Mouse (Mus musculus): ENCODE measurements around the gene Sacs.
"Not testable (repeated sequence)": the region's sequence is repeated elsewhere in the genome, so short reads cannot be mapped to it uniquely, and the experiment has no call there.

Sacs gene

DNA sequence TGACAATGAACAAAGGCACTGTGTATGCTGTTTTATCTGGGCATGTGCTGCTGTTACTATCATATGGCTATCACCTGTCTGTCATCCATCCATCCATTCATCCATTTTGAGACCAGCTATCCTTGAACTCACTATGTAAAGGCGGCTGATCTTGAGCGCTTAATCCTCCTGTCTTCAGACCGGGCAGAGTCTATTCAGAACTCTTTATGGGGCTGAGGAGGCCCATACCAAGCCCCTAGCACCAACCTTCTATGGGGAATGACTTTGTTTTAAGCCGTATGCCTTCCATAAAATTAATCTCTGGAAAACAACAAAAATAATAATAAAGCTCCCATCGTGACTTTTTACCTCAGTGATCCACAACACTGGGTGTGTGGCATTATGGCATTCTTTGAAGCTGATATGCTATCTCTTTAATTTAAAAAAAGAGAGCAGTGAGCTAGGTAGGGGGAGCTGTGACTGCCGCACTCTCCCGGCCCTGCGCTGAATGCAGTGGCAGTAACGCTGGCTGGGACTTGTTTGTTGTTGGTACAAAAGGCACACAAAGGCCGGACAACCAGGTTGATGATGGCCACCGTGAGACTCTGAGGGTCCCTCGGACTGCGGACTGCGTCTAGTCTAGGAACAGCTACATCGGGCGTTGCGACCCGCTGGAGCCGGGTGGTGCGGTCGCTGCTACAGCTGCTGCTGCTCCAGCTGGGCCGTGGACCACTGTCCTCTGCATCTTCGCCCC is at the start of gene Sacs:
TSS of gene Sacs (plus strand) at position 464 of the 733 bp plus-strand sequence.
- DNase-seq = no peak

DNA sequence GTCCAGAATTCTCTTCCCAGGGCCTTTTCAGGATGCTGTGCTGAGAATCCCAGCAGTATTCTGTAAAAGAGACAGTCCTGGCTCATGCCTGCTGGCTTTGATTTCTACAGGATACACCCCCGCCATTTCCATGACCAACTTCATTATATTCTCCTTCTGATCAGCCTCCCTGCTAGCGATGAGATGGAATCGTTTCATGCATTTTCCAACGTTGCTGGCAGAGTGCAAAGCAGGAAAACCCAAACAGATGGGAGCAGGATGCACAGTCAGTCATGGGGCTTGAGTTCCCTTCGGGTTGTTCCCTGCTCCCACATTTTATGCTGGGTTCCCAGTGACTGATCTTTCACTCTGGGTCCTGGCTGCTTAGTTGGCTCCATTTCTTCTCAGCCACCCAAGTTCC is 47.3 kb upstream of the Sacs start:
- DNase-seq = no peak

DNA sequence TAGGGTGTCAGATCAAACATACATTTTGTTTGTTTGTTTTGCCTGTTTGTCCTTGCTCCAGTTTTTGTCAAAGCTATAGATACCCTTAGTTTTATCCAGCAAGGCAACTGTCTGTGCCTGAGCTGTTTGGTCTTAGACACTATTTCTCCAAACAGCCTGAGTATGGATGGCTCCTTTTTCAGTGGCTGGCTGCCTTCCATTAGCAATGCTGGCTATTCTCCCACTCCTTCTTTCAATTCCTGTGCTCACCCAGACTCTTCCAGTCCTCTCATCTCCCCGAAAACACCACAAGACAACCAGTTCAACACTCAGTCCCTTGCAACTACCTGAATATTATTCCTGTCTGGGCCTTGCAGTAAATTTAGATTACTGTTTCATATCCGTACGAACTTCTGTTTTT is 46.2 kb upstream of the Sacs start:
- no peak for DNase-seq

- DNase-seq = peak; percentile 9 to 54
These were observed 40.2 kb upstream of the Sacs start for GRCm38 (mm10) chr14:61097974-61098625.

GRCm38 (mm10) chr14:61100736-61101135 is 37.5 kb upstream of the Sacs start:
- no peak for DNase-seq

DNA sequence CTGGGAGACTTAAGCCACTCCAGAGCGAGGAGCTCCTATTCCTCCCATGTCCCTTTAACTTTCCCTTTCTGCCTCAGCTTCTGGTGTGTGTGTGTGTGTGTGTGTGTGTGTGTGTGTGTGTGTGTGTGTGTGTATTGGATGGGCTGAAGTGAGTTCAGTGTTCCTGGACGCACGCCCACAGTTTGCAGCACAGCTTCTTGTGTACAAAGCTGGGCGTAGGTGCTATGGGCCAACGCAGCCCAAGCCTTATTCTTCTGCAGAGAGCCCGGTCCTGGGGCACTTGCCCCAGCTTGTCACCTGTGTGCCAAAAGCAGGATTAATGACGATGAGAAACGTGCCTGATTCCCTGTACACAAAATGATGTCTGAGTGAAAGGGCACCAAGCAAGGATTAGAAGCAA is 31.9 kb upstream of the Sacs start:
- peak in 1 of 2 experiments; percentile 42 for DNase-seq

- no peak for DNase-seq
These were observed 29.6 kb upstream of the Sacs start for GRCm38 (mm10) chr14:61108625-61109024.

- peak; percentile 42 to 51 for DNase-seq
These were observed 25.9 kb upstream of the Sacs start for GRCm38 (mm10) chr14:61112404-61112803.

DNA sequence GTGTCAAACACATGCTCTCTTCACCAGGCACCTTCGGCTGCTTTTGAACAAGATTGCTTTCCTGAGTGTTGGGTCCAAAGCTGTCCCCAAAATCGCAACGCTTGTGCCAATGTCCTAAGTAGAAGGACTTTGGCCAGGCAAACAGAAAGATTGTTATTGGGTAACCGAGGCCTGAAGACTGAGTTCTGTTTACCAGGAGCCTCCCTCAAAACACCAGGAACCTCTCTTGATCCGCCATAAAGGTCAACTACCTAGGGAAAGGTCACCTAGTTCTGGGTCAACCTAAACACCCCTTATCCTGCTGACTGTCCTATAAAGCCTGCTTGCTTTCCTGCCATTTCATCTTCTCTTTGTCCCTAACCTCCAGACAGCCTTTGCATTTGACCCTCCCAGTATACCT is 13.5 kb upstream of the Sacs start:
- DNase-seq = no peak

DNA sequence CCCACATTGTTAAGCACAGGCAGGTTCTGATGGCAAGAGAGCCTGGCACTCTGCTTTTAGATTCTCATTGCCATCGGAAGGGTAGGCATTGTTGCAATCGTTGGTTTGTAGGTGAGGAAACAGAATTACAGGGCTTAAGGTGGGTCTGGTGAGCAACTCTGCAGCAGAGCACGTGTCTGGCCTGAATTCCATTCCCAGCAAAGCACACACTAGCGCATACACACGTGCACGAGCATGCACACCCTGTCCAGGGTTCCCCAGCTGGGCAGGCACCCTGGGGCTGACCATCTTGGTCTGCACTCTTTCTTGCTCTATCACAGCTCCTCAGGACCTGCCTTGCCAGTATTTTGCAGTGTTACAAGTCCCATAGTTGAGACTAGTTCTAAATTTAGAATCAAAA is 13.1 kb upstream of the Sacs start:
- no peak for DNase-seq

- DNase-seq = not testable (repeated sequence)
These were observed 10.9 kb upstream of the Sacs start for GRCm38 (mm10) chr14:61127365-61127764.

DNA sequence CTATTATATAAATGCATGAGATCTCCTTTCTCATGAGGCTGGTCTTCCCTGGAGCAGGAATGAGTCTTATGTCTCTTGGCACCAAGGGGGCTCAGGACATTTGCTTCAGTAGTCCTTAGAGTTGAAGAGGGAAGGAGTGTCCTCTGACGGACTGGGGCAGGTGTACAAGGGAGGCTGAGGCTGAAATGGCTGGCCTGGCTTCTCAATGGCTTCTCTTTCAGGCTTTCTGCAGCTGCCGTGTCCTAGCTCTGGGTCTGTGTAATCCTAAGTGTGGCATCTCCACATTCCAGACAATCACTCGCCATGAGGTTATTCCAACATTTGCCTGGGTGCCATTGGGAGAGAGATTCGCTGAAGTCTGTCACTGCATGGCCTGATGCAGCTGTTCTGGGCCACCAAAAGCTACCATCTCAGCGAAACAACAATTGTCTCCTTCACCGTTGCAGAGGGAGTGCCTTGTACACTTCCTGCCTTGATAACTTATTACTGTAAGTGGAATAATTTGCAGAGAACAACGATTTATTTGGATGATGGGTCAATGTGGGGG is 9.2 kb upstream of the Sacs start:
- DNase-seq = no peak

- DNase-seq = no peak
These were observed 5.7 kb upstream of the Sacs start for GRCm38 (mm10) chr14:61132556-61132955.

GRCm38 (mm10) chr14:61134381-61135030 is 3.8 kb upstream of the Sacs start:
- DNase-seq = no peak

- no peak for DNase-seq
These were observed 847 bp upstream of the Sacs start for GRCm38 (mm10) chr14:61137410-61137809.

GRCm38 (mm10) chr14:61138727-61139067 is 440 bp downstream of the Sacs start:
- DNase-seq = no peak

DNA sequence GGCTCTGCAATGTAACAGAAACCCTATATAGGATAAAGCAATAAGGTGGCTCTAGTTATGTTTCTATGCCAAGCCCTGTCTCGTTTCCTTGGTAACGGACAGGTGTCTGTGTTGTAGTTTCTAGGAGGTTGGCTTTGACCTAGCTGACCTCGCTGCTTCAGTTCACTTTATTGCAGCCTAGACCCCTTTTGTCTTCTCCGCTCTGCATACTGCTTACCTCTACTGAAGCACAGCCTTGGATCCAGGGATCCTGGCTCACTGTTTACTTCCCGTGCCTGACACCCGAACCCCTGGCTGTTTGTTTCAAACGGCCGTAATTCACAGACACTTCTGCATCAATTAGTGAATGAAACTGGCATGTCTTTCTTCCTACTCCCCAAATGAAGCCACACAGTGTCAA is 5.1 kb downstream of the Sacs start:
- no peak for DNase-seq

DNA sequence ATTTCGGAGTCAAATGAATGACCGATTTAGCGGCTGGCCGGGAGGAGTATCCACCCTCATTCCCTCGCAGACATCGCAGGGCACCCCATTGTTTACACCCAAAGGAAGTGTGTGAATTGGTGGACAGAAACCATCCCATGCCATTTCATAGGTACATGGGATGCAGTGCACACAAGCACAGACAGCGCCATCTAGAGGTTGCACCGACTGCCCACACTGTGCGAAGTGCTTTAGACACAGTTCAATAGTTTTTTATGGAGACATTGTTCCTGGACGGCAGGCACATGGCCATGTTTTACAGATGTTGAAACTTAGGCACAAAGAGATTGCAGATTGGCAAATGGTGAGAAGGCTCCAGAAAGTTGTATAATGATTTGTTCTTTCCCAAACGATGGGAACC is 5.6 kb downstream of the Sacs start:
- no peak for DNase-seq

DNA sequence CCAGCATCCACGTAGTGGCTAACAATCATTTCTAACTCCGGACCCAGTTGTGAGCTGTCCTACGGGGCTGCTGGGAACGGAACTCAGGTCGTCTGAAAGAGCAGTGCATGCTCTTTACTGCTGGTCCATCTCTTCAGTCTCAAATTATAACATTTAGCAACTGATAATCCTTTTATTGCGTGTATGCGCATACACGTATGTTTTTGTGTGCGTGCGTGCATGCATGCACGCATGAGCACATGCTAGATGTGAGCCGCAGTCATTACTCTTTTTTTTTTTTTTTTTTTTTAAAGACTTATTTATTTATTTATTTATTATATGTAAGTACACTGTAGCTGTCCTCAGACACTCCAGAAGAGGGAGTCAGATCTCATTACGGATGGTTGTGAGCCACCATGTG is 12.2 kb downstream of the Sacs start:
- not testable (repeated sequence) for DNase-seq

GRCm38 (mm10) chr14:61154900-61155585 is 16.8 kb downstream of the Sacs start:
- DNase-seq = no peak

DNA sequence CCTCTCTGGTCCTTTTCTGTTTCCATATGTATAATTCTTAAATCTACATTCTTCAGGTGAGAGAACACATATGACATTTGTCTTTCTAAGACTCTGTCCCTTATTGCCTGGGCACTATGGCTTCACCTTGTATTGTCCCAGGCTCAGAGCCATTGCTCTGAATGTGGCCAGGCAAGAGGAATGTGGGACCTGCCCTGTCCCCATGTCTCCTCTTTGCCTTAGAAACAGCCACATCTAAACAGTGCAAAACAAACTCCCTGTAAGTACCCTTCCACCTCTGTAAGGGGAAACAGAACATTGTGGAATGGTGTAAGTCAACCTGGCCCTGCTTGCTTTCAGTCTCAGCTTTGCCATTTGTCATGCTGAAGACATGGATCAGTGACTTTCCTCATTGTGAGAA is 17.4 kb downstream of the Sacs start:
- DNase-seq = no peak

GRCm38 (mm10) chr14:61157426-61157825 is 19.2 kb downstream of the Sacs start:
- DNase-seq = not testable (repeated sequence)

GRCm38 (mm10) chr14:61160920-61161319 is 22.7 kb downstream of the Sacs start:
- no peak for DNase-seq

Data from lung, adult 18-20 months (tissue).